Mouse (Mus musculus): ENCODE measurements around the gene Cdnf.

Gene Cdnf

GRCm38 (mm10) chr2:3512552-3513454 lies at the start of gene Cdnf, which contains the start of the genes Gm45902 and Hspa14:
Cdnf (plus strand) TSS chr2:3513030.
Gm45902 (minus strand) TSS chr2:3512790.
Hspa14 (minus strand) TSS chr2:3512814.
- DNase-seq (ENCODE audit: low spot score), result peak; percentile 97

GRCm38 (mm10) chr2:3473891-3474290 lies 38.9 kb upstream of the Cdnf start:
- DNase-seq (ENCODE audit: low spot score), result no peak

DNA sequence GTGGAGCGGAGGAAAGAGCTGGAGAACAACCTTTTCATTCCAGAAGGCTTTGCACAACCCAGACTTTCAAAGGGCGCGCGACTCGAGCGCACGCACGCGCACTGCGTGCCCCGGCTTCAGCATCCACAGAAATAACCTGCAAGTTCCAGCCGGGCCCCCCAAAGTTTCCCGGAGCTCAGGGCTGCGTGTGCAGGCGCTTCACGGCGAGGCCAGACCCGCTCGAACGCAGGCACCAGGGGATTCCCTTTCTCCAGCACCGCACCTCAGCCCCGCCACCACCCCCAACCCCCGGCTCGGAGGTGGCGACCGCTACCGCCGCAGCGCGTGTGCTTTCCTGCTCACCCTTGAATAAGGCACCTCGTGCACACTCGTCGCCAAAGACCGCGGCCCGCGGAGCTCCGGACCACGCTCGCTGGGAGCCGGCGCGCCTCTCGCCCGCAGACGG lies 38.4 kb upstream of the Cdnf start:
- peak; percentile 75 for DNase-seq (ENCODE audit: low spot score)

DNA sequence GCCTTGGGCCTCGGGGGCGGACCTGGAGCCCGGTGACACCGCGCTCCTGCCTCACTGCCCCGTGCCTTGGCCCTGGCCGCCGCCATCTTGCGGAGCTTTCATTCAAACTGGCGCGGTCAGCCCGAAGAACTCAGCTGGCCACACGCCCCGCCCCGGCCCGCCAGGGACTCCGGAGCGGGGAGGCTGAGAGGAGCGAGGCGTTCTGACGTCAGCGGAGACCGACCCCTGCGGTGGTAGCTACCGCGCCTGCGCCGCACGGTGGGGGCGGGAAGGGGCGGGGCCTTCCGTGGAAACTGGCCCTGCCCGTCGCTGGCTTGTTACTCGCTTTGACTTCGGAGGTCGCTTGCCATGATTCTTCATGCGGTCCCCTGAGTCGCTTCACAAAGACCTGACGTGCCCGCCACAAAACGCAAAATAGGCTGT lies 38.0 kb upstream of the Cdnf start, which contains the start of gene Suv39h2:
Suv39h2 (minus strand) TSS at position 171 of the 423 bp plus-strand sequence.
- DNase-seq (ENCODE audit: low spot score), result peak; percentile 97

DNA sequence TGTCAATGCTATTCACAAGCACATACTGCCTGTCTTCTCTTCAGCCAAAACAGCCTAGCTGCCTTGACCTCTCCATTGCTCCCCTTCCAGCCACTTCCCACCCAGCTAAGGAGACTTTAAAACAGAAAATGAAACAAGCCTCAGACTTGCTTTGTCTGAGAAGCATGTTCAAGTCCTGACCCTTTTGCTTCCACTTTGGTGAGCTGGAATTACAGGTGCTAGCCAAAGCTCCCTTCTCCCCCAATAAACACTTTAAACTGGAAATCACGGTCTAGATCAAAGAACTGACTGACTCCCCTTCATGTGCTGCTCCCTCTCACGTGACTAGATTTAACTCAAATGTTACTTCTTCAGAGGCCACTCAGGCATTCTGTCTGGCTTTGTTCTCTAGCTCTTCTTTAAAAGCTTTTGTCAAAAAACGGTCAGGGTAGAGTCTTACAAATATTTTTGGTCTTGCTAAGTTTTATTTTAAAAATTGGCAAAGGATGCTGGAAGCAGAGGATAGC lies 37.0 kb upstream of the Cdnf start:
- DNase-seq (ENCODE audit: low spot score), result no peak

DNA sequence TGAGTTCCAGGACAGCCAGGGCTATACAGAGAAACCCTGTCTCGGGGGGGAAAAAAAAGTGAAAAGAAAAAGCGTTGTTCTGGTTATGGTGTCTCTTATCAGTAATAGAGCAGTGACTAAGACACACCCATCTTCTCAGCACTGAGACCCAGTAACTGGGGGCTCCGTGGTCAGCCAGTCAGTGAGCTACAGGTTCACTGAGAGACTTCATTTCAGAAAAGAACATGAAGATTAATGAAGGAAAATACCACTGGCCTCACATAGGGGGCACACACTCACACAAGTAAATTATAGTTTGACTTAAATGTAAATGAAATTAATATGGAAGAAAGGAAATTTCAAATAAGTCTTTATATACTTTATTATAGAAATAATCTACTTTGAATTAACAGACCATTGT lies 32.6 kb upstream of the Cdnf start:
- no peak for DNase-seq (ENCODE audit: low spot score)

DNA sequence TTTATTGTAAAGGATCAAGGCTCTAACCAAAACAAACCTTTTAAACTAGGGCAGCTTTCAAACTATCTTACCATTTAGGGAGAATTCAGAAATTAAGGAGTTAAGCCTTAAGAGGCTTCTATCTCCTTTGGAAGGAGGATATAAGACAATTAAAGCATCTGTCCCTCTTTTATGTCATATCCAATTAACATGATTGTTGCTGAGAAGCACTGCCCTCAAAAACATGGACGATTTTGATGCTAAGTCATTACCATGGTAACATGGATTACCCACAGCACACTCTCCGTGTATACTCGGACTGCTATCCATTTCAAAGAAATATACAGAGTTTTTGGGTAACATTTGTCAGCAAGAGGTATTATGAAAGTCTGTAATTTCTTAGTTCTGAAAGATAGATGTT lies 23.0 kb upstream of the Cdnf start:
- DNase-seq (ENCODE audit: low spot score), result no peak

- DNase-seq (ENCODE audit: low spot score), result no peak
Measured at GRCm38 (mm10) chr2:3493833-3494409, 18.9 kb upstream of the Cdnf start.

- no peak for DNase-seq (ENCODE audit: low spot score)
Measured at GRCm38 (mm10) chr2:3499543-3499942, 13.3 kb upstream of the Cdnf start.

DNA sequence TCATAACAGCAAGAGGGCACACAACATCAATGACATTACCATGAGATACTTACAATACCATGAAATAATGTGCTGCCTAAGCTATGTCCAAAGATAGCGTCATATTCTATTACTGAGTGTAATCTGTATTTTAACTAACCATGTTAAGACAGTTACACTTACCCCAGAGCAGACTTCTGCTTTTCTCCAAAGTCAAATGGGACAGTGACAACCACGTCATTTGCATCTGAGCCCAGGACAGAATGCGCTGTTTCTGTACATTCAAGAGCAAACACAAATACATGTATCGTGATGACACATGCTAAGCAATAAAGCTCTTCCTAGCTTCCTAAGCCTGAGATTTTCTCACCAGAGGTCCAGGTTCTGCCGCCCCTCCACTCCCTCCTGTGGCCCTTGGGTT lies 11.9 kb upstream of the Cdnf start:
- DNase-seq (ENCODE audit: low spot score), result no peak

DNA sequence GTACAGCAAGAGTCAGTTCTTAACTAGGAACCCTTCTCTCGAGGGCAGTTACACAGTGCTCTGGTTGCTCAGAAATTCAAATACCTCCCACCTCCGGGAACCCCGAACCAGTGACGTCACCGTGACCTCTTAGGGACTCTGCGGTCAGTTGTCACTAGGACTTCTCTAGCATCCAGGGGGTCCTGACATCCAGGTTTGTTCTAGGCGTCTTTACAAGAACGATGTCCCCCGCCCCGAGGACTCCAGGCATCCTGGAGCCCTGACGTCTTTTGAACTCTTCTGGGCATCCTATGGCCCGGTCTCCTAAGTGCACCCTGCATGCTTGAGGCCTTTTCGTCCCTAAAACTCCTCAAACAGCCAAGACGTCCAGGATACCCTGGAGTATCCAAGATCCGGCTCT lies 754 bp upstream of the Cdnf start:
- no peak for DNase-seq (ENCODE audit: low spot score)

DNA sequence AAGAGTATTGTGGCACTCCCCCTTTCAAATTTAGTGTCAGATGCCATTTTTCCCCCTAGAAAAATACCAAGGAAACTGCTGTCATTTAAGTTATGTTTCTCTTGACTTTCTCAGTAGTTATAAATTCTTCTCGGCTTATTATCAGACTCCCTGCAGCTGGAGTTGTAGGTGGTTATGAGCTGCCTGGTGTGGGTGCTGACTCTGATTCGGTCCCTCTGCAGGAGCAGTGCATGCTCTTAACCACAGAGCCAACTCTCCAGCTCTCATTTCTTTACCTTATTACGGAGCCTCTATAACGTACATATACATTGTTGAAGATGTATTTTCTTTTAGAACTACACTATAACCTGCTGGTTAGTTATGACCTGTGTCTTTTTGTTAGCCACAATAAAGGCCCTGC lies 9.7 kb downstream of the Cdnf start:
- no peak for DNase-seq (ENCODE audit: low spot score)

DNA sequence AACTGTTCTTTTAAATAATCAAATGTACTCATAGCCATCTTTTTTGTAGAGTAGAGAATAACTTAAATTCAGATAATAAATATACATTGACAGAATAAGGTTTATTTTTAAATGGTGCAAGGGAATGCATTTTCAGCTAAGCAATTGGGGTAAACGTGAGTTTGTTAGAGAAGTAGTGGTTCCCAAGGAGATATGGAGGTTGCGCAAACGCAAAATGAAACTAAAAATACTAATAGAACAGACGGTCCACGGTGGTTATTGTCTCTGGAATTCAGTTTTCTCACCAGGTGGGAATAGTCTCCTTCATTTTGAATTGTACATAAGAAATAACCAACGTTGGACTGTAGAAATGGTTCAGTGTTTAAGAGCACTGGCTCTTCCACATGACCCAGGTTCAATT lies 13.5 kb downstream of the Cdnf start:
- DNase-seq (ENCODE audit: low spot score), result no peak

DNA sequence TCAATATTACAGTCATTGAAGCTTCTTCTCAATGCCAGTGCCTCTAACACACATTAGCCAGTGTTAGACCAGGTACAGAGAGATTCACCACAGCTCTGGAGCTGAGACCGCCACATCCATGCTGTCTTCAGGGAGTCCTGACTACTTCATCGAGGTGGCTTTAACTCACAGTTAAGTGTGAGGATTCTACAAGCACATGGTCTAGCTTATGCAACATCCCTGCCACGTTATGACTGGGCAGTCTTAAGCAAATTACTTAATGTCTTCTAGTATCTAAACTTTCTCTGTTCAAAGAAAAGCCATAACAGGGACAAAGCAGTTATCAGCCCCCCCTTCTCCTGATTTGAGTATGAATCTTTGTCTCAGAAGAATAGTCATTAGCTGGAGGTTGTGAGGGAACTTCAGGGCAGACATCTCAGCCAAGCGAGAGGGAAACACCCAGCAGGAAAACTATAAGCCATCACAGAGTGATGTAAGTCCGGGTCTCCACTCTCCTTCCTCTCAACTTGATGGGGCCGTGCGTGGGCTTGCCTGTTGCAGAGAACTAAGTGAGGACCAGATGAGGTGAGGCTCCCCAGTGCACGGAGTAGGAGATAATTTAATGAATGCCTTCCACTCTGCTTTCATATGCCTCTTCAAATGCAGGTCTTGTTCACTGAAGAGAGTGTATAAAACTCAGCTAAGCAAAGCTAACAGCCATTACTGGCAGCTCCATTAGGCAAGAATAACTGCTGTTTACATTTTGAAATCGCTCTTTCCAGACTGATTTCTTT lies 28.7 kb downstream of the Cdnf start:
- no peak for DNase-seq (ENCODE audit: low spot score)

GRCm38 (mm10) chr2:3546055-3546454 lies 33.2 kb downstream of the Cdnf start:
- no peak for DNase-seq (ENCODE audit: low spot score)

- no peak for DNase-seq (ENCODE audit: low spot score)
Measured at GRCm38 (mm10) chr2:3546588-3546987, 33.8 kb downstream of the Cdnf start.

DNA sequence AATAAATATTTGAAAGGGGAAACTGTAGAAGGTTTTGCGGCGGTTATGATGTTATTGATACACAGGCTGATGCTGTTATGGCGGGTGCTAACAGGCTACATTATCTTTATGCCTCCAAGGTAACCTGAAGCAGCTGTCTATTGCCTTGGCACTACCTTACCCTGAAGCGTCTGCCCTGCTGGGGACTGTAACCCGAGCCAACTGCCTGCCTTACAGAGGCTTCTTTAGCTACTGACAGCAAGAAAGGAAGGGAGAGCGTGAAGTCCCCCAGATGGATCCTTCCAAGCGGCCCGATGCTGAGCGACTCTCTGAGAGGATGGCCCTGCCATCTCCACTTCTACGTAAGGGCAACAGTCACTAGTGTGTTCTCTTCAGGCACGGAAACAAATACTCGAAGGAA lies 57.4 kb downstream of the Cdnf start, which contains the start of gene Fam107b:
Fam107b (plus strand) TSS at position 303 of the 400 bp plus-strand sequence.
- DNase-seq (ENCODE audit: low spot score), result no peak

DNA sequence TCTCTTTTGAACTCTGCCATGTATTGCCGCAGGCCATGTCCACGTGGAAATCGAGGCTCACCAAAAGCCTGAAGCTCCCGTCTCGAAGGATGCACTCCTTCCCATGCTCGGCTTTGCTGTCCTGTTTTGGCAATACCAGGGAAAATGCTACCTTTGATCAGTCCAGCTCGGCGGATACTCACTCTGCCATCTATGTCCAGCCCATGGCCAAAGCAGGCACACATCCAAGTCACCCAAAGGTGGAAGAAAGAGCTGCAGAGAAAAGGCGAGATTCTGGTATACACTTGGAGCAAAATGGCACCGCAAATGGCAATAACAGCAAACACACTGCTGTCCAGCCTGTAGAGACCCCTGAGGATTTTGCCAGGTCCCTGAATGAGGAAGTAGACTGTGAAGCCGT lies 57.8 kb downstream of the Cdnf start:
- DNase-seq (ENCODE audit: low spot score), result no peak

DNA sequence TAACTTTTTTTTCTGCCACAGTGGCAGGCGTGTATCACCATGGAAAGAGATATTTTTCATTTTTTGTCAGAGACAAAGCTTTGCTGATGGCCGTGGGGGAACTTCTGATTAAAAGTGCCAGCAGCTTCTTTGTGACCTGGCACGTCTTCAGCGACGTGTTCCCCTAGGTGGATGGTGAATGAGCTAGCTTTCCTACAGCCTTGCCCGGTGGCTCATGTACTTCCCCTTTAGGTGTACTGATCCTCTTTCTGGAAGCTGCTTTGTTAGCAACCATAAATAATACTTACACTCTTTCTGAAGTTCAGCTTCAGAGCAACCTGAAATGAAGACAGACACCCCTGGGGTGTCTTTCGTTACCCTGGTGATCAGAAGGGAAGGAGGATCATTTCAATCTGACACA lies 61.1 kb downstream of the Cdnf start:
- DNase-seq (ENCODE audit: low spot score), result no peak

GRCm38 (mm10) chr2:3575140-3575539 lies 62.3 kb downstream of the Cdnf start:
- no peak for DNase-seq (ENCODE audit: low spot score)
